Mouse (Mus musculus) MEL (cell line): ENCODE results near the gene Wwtr1. TPM values are rescaled to one million over a fixed set of nuclear protein-coding genes. Genes with fewer than 3 reads are reported as not detected.

ENCODE experiments used
- DNase-seq: peaks from one replicate; pipeline ENCODE4 v3.0.0; 2011; ENCODE audit warnings: low read depth, low spot score
- H3K27ac ChIP-seq: 2 replicates; pipeline ENCODE4 v1.5.1; 2012; ENCODE audit warnings: low read depth, mild to moderate bottlenecking, control low read depth, low read length, moderate library complexity; ENCODE audit not compliant: control insufficient read depth
- H3K27me3 ChIP-seq, 2 experiments: fragments of 150-350 bp in 1 of 2; sonication (generic) in 1 of 2; 2 replicates each; pipeline ENCODE4 v1.6.1; 2012; ENCODE audit warnings: low read length in 2 of 2, mild to moderate bottlenecking in 2 of 2, improper control_type of control experiment in 1 of 2, moderate library complexity in 1 of 2; ENCODE audit not compliant: insufficient read depth in 2 of 2, control insufficient read depth in 1 of 2
- H3K36me3 ChIP-seq, 2 experiments: 2 replicates each; pipeline ENCODE4 v1.6.1; 2012 to 2014; ENCODE audit warnings: low read length in 2 of 2, improper control_type of control experiment in 1 of 2, inconsistent platforms in 1 of 2, mild to moderate bottlenecking in 1 of 2; ENCODE audit not compliant: insufficient read depth in 2 of 2, control insufficient read depth in 1 of 2
- H3K4me1 ChIP-seq, 2 experiments: fragments of 150-350 bp in 1 of 2; sonication (generic) in 1 of 2; 2 replicates each; pipeline ENCODE4 v1.6.1; 2012; ENCODE audit warnings: low read length in 2 of 2, improper control_type of control experiment in 1 of 2, mild to moderate bottlenecking in 1 of 2; ENCODE audit not compliant: insufficient read depth in 2 of 2, control insufficient read depth in 1 of 2
- H3K4me3 ChIP-seq, 2 experiments: fragments of 150-350 bp in 1 of 2; sonication (generic) in 1 of 2; 2 replicates each; pipeline ENCODE4 v1.5.1; 2012; ENCODE audit warnings: low read depth in 2 of 2, low read length in 2 of 2, mild to moderate bottlenecking in 2 of 2, moderate library complexity in 2 of 2, control low read depth in 1 of 2, improper control_type of control experiment in 1 of 2; ENCODE audit not compliant: control insufficient read depth in 1 of 2, insufficient read depth in 1 of 2
- H3K79me2 ChIP-seq: 2 replicates; pipeline ENCODE4 v1.6.1; 2012; ENCODE audit warnings: mild to moderate bottlenecking, low read length, moderate library complexity; ENCODE audit not compliant: control insufficient read depth, poor library complexity, insufficient read depth
- H3K9ac ChIP-seq: 2 replicates; pipeline ENCODE4 v1.6.1; 2012; ENCODE audit warnings: low read depth, mild to moderate bottlenecking, control low read depth, low read length, moderate library complexity; ENCODE audit not compliant: control insufficient read depth, poor library complexity, severe bottlenecking
- H3K9me3 ChIP-seq: fragments of 150-350 bp; sonication (generic); replicated peaks from 2 replicates; pipeline ENCODE4 v1.6.1; 2012; ENCODE audit warnings: mild to moderate bottlenecking, low read length, improper control_type of control experiment, moderate library complexity; ENCODE audit not compliant: insufficient read depth
- BHLHE40 ChIP-seq: IDR thresholded peaks from 2 replicates; pipeline ENCODE4 v1.6.1; 2012; ENCODE audit warnings: low read depth, mild to moderate bottlenecking, inconsistent platforms, low read length, improper control_type of control experiment, borderline replicate concordance
- CHD1 ChIP-seq: IDR thresholded peaks from 2 replicates; pipeline ENCODE4 v1.6.1; 2012; ENCODE audit warnings: low read depth, mild to moderate bottlenecking, inconsistent platforms, low read length, improper control_type of control experiment
- CTCF ChIP-seq, 3 experiments: IDR thresholded peaks in 2 of 3; conservative IDR thresholded peaks in 1 of 3; 2 replicates each; pipeline ENCODE4 v1.5.1; 2011 to 2012; ENCODE audit warnings: low read length in 3 of 3, low read depth in 2 of 3, mild to moderate bottlenecking in 2 of 3, improper control_type of control experiment in 1 of 3, inconsistent platforms in 1 of 3, mixed read lengths in 1 of 3, moderate library complexity in 1 of 3; ENCODE audit not compliant: control insufficient read depth in 1 of 3, insufficient read depth in 1 of 3, poor library complexity in 1 of 3, severe bottlenecking in 1 of 3
- E2F4 ChIP-seq: IDR thresholded peaks from 2 replicates; pipeline ENCODE4 v1.6.1; 2011; ENCODE audit warnings: low read depth, low read length, improper control_type of control experiment, borderline replicate concordance
- ELF1 ChIP-seq: IDR thresholded peaks from 2 replicates; pipeline ENCODE4 v1.6.1; 2014; ENCODE audit warnings: low read depth, mild to moderate bottlenecking, inconsistent platforms, low read length, improper control_type of control experiment, moderate library complexity
- ETS1 ChIP-seq: IDR thresholded peaks from 2 replicates; pipeline ENCODE4 v1.6.1; 2012; ENCODE audit warnings: low read depth, mild to moderate bottlenecking, inconsistent platforms, low read length, improper control_type of control experiment, moderate library complexity
- GATA1 ChIP-seq: IDR thresholded peaks from 2 replicates; pipeline ENCODE4 v1.6.1; 2011; ENCODE audit warnings: low read depth, low read length, improper control_type of control experiment
- HCFC1 ChIP-seq: IDR thresholded peaks from 2 replicates; pipeline ENCODE4 v1.6.1; 2012; ENCODE audit warnings: low read depth, mild to moderate bottlenecking, inconsistent platforms, low read length, improper control_type of control experiment, moderate library complexity
- JUND ChIP-seq: IDR thresholded peaks from 2 replicates; pipeline ENCODE4 v1.6.1; 2011; ENCODE audit warnings: low read depth, mild to moderate bottlenecking, improper control_type of control experiment, low read length
- KAT2A ChIP-seq: conservative IDR thresholded peaks from 2 replicates; pipeline ENCODE4 v1.6.1; 2012; ENCODE audit warnings: low read depth, low read length, improper control_type of control experiment, inconsistent platforms
- MAFK ChIP-seq: IDR thresholded peaks from 2 replicates; pipeline ENCODE4 v1.6.1; 2011; ENCODE audit warnings: low read depth, mild to moderate bottlenecking, low read length, improper control_type of control experiment, borderline replicate concordance
- MEF2A ChIP-seq: IDR thresholded peaks from 2 replicates; pipeline ENCODE4 v1.6.1; 2014; ENCODE audit warnings: low read depth, mild to moderate bottlenecking, inconsistent platforms, low read length, improper control_type of control experiment; ENCODE audit not compliant: poor library complexity, insufficient replicate concordance, severe bottlenecking; ENCODE audit errors: extremely low read depth
- MXI1 ChIP-seq: IDR thresholded peaks from 2 replicates; pipeline ENCODE4 v1.6.1; 2011; ENCODE audit warnings: mild to moderate bottlenecking, low read depth, low read length, improper control_type of control experiment
- MYC ChIP-seq: IDR thresholded peaks from 2 replicates; pipeline ENCODE4 v1.6.1; 2011; ENCODE audit warnings: low read depth, mild to moderate bottlenecking, low read length, improper control_type of control experiment, moderate library complexity
- NELFE ChIP-seq: IDR thresholded peaks from 2 replicates; pipeline ENCODE4 v1.6.1; 2011; ENCODE audit warnings: low read depth, low read length, improper control_type of control experiment
- POLR2A ChIP-seq, 2 experiments: IDR thresholded peaks; 2 replicates each; pipeline ENCODE4 v1.6.1; 2011 to 2012; ENCODE audit warnings: low read length in 2 of 2, mild to moderate bottlenecking in 2 of 2, control low read depth in 1 of 2, improper control_type of control experiment in 1 of 2, low read depth in 1 of 2, moderate library complexity in 1 of 2; ENCODE audit not compliant: control insufficient read depth in 1 of 2, insufficient read depth in 1 of 2, poor library complexity in 1 of 2
- POLR2AphosphoS2 ChIP-seq: IDR thresholded peaks from 2 replicates; pipeline ENCODE4 v1.6.1; 2011; ENCODE audit warnings: low read length, improper control_type of control experiment
- RCOR1 ChIP-seq: IDR thresholded peaks from 2 replicates; pipeline ENCODE4 v1.6.1; 2012; ENCODE audit warnings: low read depth, mild to moderate bottlenecking, inconsistent platforms, low read length, improper control_type of control experiment
- SIN3A ChIP-seq: IDR thresholded peaks from 2 replicates; pipeline ENCODE4 v1.6.1; 2012; ENCODE audit warnings: low read length, improper control_type of control experiment, inconsistent platforms
- SMC3 ChIP-seq: IDR thresholded peaks from 2 replicates; pipeline ENCODE4 v1.6.1; 2011; ENCODE audit warnings: low read depth, low read length, improper control_type of control experiment
- TAL1 ChIP-seq: IDR thresholded peaks from 2 replicates; pipeline ENCODE4 v1.6.1; 2012; ENCODE audit warnings: mild to moderate bottlenecking, inconsistent platforms, low read length, moderate library complexity, mixed read lengths
- TCF12 ChIP-seq: IDR thresholded peaks from 2 replicates; pipeline ENCODE4 v1.6.1; 2014; ENCODE audit warnings: low read depth, mild to moderate bottlenecking, inconsistent platforms, low read length, improper control_type of control experiment, moderate library complexity
- UBTF ChIP-seq: IDR thresholded peaks from 2 replicates; pipeline ENCODE4 v1.6.1; 2012; ENCODE audit warnings: low read depth, mild to moderate bottlenecking, inconsistent platforms, low read length, improper control_type of control experiment, moderate library complexity, borderline replicate concordance; ENCODE audit not compliant: insufficient read depth
- USF2 ChIP-seq, 2 experiments: IDR thresholded peaks; 2 replicates each; pipeline ENCODE4 v1.6.1; 2011 to 2012; ENCODE audit warnings: improper control_type of control experiment in 2 of 2, low read length in 2 of 2, borderline replicate concordance in 1 of 2, inconsistent platforms in 1 of 2, low read depth in 1 of 2, mild to moderate bottlenecking in 1 of 2; ENCODE audit not compliant: insufficient read depth in 1 of 2
- ZC3H11A ChIP-seq: IDR thresholded peaks from 2 replicates; pipeline ENCODE4 v1.6.1; 2012; ENCODE audit warnings: low read depth, mild to moderate bottlenecking, inconsistent platforms, low read length, improper control_type of control experiment
- ZMIZ1 ChIP-seq: IDR thresholded peaks from 2 replicates; pipeline ENCODE4 v1.6.1; 2012; ENCODE audit warnings: low read depth, mild to moderate bottlenecking, inconsistent platforms, low read length, improper control_type of control experiment, moderate library complexity
- polyA plus RNA-seq, 2 experiments: library from polyadenylated mRNA; stranded (reverse) in 1 of 2; unstranded in 1 of 2; fragments of >175 nt in 1 of 2; fragments of >200 nt in 1 of 2; gene quantifications; 2 replicates each; pipeline versions ENCODE4 v1.2.1 to v1.2.4; 2012; ENCODE audit warnings: low replicate concordance in 2 of 2, low read depth in 1 of 2; ENCODE audit not compliant: insufficient read length in 2 of 2, insufficient read depth in 1 of 2, missing spikeins in 1 of 2
- total RNA-seq: library from RNA; depleted of rRNA; stranded (reverse); fragments of 300-350 nt; gene quantifications from 2 replicates; pipeline ENCODE4 v1.2.3, GENCODE M21; 2012

Wwtr1 gene
- total and polyA plus RNA-seq, 3 experiments: not detected

DNA sequence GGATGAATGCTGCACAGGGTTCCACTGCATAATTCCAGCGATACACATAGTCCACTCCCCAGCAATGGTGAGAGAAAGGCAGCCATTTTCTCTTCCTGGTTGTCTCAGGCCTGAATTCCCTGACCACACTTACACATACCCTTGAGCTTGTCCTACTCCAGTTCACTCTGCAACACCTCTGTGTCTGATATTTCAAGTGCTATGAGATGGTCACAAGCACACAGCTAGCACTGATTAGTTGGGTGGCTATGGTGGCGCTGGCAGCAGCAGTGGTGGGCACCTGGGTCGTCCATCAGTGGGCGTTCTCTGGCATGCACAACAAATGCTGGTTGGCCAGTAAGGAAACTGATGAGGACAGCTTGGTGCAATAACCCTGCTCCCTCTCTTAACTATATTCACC lies 45.5 kb downstream of the Wwtr1 start:
- DNase-seq: no peak
- Histone ChIP-seq H3K27me3 (no peaks in the 10 kb centered on the region), H3K27ac (no peak overlapping the region), H3K9me3 (no peaks in the 10 kb centered on the region), H3K79me2 (no peaks in the 10 kb centered on the region), H3K36me3 (no peaks in the 10 kb centered on the region), H3K9ac (no peak overlapping the region), H3K4me3 (no peak overlapping the region), H3K4me1 (no peaks in the 10 kb centered on the region)
- TF ChIP-seq ELF1 (no peak), POLR2AphosphoS2 (no peak), TCF12 (no peak), E2F4 (no peak), BHLHE40 (no peak), ZMIZ1 (no peak), POLR2A (IDR thresholded peaks at IDR 0.05; ENCODE audit: control insufficient read depth in 1 of 2, insufficient read depth in 1 of 2, low read depth in 1 of 2, low read length in 2 of 2, poor library complexity in 1 of 2) (no peak), RCOR1 (no peak), MYC (no peak), NELFE (no peak), JUND (no peak), KAT2A (no peak)

DNA sequence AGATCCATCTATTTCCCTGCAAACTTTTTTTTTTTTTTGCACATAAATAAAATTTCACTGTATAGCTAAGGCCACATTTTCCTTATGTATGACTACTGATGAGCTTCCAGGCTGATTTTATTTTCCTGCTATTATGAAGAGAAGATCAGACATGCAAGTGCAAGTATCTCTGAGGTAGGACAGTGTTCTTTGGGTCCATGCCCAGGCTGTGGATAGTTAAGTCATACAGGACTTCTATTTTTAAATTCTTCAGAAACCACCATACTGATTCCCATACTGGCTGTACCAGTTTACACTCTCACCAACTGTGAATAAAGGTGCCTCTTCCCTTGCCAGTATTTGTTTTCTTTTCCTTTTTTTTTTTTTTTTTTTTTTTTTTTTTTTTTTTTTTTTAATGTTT lies 48.6 kb downstream of the Wwtr1 start:
- no peak for TF ChIP-seq CTCF (IDR thresholded peaks at IDR 0.05 in 2 of 3, conservative IDR thresholded peaks at IDR 0.05 in 1 of 3; ENCODE audit: control insufficient read depth in 1 of 3, insufficient read depth in 1 of 3, low read depth in 2 of 3, low read length in 3 of 3, poor library complexity in 1 of 3, severe bottlenecking in 1 of 3)
- no peak for TF ChIP-seq MEF2A
- no peak for TF ChIP-seq GATA1
- no peak for TF ChIP-seq MXI1
- TF ChIP-seq HCFC1: no peak
- no peak for TF ChIP-seq SIN3A
- no peak for TF ChIP-seq USF2 (IDR thresholded peaks at IDR 0.05; ENCODE audit: borderline replicate concordance in 1 of 2, insufficient read depth in 1 of 2, low read depth in 1 of 2, low read length in 2 of 2)
- no peak for TF ChIP-seq ZMIZ1
- TF ChIP-seq SMC3: no peak
- TF ChIP-seq ELF1: no peak
- no peak for TF ChIP-seq CHD1
- TF ChIP-seq ETS1: no peak
- no peak for TF ChIP-seq MAFK
- no peak for TF ChIP-seq ZC3H11A
- no peak for TF ChIP-seq UBTF
- no peak for TF ChIP-seq POLR2A (IDR thresholded peaks at IDR 0.05; ENCODE audit: control insufficient read depth in 1 of 2, insufficient read depth in 1 of 2, low read depth in 1 of 2, low read length in 2 of 2, poor library complexity in 1 of 2)
- TF ChIP-seq JUND: no peak
- no peak for TF ChIP-seq NELFE
- no peak for TF ChIP-seq TAL1

More for the DNA sequence above, 48.6 kb downstream of the Wwtr1 start:
- Histone ChIP-seq H3K27me3 (no peaks in the 10 kb centered on the region), H3K79me2 (no peaks in the 10 kb centered on the region), H3K9me3 (no peaks in the 10 kb centered on the region), H3K9ac (no peak overlapping the region), H3K36me3 (no peaks in the 10 kb centered on the region), H3K4me3 (no peak overlapping the region), H3K27ac (no peak overlapping the region), H3K4me1 (no peaks in the 10 kb centered on the region)
- no peak for DNase-seq
